Mouse (Mus musculus) liver, adult 2 months (tissue): ENCODE data around the gene Gbp4.
"Not testable (repeated sequence)": the region's sequence is repeated elsewhere in the genome, so short reads cannot be mapped to it uniquely, and the experiment has no call there.

Source experiments
- CTCF ChIP-seq: fragments of 200-500 bp; IDR thresholded peaks from 2 replicates; pipeline ENCODE4 v1.5.1; 2011; ENCODE audit warnings: low read depth, low read length, control low read depth
- POLR2A ChIP-seq: fragments of 200-500 bp; IDR thresholded peaks from 2 replicates; pipeline ENCODE4 v1.6.1; 2011; ENCODE audit warnings: low read length, control low read depth; ENCODE audit not compliant: insufficient read depth; ENCODE audit errors: extremely low read depth

DNA sequence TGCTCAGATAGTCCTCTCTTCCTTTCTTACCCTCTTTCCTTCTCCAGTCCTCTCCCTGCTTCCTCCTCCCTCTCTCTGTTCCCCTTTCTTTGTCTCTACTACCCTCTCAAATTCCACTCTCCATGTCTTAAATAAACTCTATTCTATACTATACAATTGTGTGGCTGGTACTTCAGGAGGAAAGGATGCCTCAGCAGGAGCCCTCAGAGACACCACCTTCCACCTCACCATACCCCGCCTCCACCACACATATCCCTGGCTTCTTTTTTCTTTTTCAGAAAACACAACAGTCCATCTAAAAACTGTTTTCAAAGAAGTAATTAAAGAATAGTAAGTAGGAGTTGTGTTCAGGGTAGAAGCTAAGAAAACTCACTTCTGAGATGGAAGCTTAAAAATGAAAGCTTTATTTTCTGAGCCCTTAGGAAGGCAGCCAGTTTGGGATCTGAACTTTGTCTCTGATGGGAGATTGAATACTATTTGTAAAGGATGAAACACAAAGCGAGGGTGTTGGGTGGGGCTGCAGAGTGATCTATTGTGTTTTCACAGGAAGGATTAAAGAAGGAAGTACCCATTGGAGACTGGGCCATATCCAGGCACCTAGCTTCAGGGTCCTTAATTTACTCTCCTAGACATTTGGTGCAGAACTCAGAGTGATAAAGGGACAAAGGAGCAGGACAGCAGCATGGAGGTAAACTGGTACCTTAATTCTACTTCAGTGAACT is 864 bp upstream of the Gbp4 start:
- TF ChIP-seq CTCF, POLR2A: not testable (repeated sequence)
